Mouse (Mus musculus) lung, postnatal 0 days (tissue): Measurements from ENCODE around the gene Ntn1. TPM values are rescaled to one million over a fixed set of nuclear protein-coding genes. Genes with fewer than 3 reads are reported as not detected.

Experiments
- ATAC-seq: fragments of 200-750 bp; cut with Nextera tagmentation; 2 replicates; pipeline ENCODE4 v1.8.0; 2017; ENCODE audit warnings: moderate library complexity
- DNase-seq: peaks from one replicate; pipeline ENCODE4 v3.0.0-alpha.2; 2016; ENCODE audit warnings: low spot score
- H3K27ac ChIP-seq: fragments of 300-500 bp; sonication (generic); 2 replicates; pipeline ENCODE4 v1.5.1; 2014; ENCODE audit warnings: antibody characterized with exemption, mild to moderate bottlenecking, low read length, mixed read lengths
- H3K27me3 ChIP-seq: fragments of 300-500 bp; sonication (generic); replicated peaks from 2 replicates; pipeline ENCODE4 v1.6.1; 2014; ENCODE audit warnings: low read length, mixed read lengths; ENCODE audit not compliant: insufficient read depth
- H3K36me3 ChIP-seq: fragments of 300-500 bp; sonication (generic); 2 replicates; pipeline ENCODE4 v1.6.1; 2014; ENCODE audit warnings: low read length, mixed read lengths; ENCODE audit not compliant: insufficient read depth
- H3K4me1 ChIP-seq: fragments of 300-500 bp; sonication (generic); 2 replicates; pipeline ENCODE4 v1.6.1; 2014; ENCODE audit warnings: antibody characterized with exemption, low read depth, low read length, mixed read lengths; ENCODE audit not compliant: insufficient read depth
- H3K4me2 ChIP-seq: fragments of 300-500 bp; sonication (generic); replicated peaks from 2 replicates; pipeline ENCODE4 v1.6.1; 2014; ENCODE audit warnings: low read depth, mild to moderate bottlenecking, low read length, moderate library complexity, mixed read lengths
- H3K4me3 ChIP-seq: fragments of 300-500 bp; sonication (generic); 2 replicates; pipeline ENCODE4 v1.5.1; 2014; ENCODE audit warnings: low read depth, low read length
- H3K9ac ChIP-seq: fragments of 300-500 bp; sonication (generic); replicated peaks from 2 replicates; pipeline ENCODE4 v1.6.1; 2014; ENCODE audit warnings: low read depth, mild to moderate bottlenecking
- H3K9me3 ChIP-seq: fragments of 300-500 bp; sonication (generic); 2 replicates; pipeline ENCODE4 v1.6.1; 2016; ENCODE audit warnings: low read length, mixed read lengths
- CTCF ChIP-seq: IDR thresholded peaks from 2 replicates; pipeline ENCODE4 v1.5.1; 2016; ENCODE audit warnings: antibody characterized with exemption, mild to moderate bottlenecking
- EP300 ChIP-seq: IDR thresholded peaks from 2 replicates; pipeline ENCODE4 v1.6.1; 2016; ENCODE audit warnings: antibody characterized with exemption, mild to moderate bottlenecking, control low read depth
- WGBS: fragments of 180-500 bp; shearing (Covaris S2); extraction: QIAGEN DNeasy Blood & Tissue Kit; methylation state at CpG from one replicate; pipeline ENCODE4 v1.1.7; 2014; 5-methylcytosine and 5-hydroxymethylcytosine counted together
- polyA plus RNA-seq: library from polyadenylated mRNA; unstranded; fragments of >200 nt; fragmentation: Nextera tagmentation; extraction: Ambion mirVana; gene quantifications from 2 replicates; pipeline ENCODE4 v1.2.1, GENCODE M21; 2015

The Ntn1 gene
- polyA plus RNA-seq, 1 experiment from 2014 or later, result 7.2 TPM

DNA sequence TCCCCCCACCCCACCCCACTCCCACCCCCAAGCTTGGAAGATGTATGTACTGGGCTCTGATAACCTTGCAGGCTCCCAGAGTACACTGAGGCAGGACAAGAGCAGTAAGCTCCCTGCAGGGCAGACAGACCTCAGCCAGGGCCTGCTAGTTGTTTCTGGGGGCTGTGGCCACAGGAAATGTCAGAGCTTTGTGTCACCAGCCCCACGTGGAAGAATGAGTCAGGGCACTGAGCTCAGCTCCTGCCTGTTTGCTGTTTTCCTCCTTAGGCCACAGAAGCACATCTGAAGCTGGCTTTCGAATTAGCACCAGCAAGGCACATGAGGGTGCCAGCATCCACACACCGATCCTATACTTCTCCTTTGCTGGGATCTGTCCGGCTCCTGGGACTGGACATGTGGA is 86.8 kb downstream of the Ntn1 start:
- Histone ChIP-seq H3K9ac (no peak overlapping the region), H3K27me3 (0 out of 2 replicates have a peak, but pooled peaks cover 4% of the 10 kb centered on the region), H3K9me3 (no peaks in the 10 kb centered on the region), H3K4me1 (no peaks in the 10 kb centered on the region), H3K4me2 (no peak overlapping the region), H3K36me3 (no peaks in the 10 kb centered on the region), H3K4me3 (no peak overlapping the region), H3K27ac (no peak overlapping the region)
- TF ChIP-seq CTCF, result no peak
- no peak for TF ChIP-seq EP300
- ATAC-seq (no peak), DNase-seq (no peak)
- whole genome bisulfite sequencing, result 63% methylated on average over 4 of the region's 4 CpGs

DNA sequence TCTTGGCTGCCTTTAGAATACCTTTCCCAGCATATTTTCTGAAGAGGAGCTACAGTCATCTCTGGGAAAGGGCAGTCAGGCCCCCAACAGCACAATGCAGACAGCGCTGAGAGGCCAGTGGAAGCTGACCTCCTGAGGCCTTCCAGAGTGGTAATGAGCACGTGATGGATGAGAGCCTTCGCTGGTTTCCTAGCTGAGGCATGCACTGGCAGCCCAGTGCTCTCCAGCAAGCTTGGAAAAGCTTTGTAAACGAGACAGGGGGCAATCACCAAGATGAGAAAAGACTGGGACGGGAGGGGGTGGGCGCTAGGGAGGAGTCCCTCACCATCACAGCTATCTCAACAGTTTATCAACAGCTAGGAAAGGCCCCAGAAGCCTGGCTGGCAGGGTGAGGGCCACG is 87.6 kb downstream of the Ntn1 start:
- no peak overlapping the region for H3K4me2 ChIP-seq
- TF ChIP-seq CTCF, result no peak
- TF ChIP-seq EP300, result no peak
- no peak overlapping the region for H3K4me3 ChIP-seq
- 0 out of 2 replicates have a peak, but pooled peaks cover 4% of the 10 kb centered on the region for H3K27me3 ChIP-seq
- H3K9ac ChIP-seq, result no peak overlapping the region
- H3K4me1 ChIP-seq, result no peaks in the 10 kb centered on the region
- no peak for DNase-seq
- no peak for ATAC-seq
- H3K27ac ChIP-seq, result no peak overlapping the region
- no peaks in the 10 kb centered on the region for H3K9me3 ChIP-seq
- no peaks in the 10 kb centered on the region for H3K36me3 ChIP-seq
- 29% methylated on average over 7 of the region's 7 CpGs for WGBS

DNA sequence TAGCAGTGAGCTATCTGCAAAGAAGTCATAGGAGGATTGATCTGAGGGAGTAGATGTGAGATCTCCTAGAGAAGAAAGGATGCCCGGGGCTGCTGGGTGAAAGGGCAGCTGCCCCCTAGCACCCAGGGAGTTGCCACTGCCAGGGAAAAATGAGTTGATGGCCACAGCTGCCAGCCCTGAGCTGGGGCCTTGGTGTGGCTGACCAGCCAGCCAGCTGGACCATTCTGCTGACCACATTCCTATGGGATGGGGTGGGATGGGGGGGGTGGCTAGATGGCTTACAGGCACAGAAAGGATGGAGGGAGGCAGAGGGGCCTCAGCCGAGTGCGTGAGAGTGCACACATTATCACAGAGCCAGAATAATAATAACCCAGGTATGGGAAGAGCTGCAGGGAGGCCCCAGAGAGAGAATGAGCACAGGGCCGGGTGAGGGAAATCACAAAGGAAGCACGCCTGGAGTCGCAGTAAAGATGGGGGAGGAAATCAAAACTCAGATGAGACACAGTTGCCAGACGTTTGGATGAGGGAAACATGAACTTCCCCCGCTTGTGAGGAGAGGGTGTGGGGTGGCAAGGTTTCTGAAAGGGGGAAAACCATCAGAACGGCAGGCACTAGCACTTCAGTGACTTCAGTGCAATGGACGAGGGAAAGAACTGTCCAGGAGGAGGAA is 91.6 kb downstream of the Ntn1 start:
- WGBS, result 57% methylated on average over 10 of the region's 10 CpGs
- H3K27ac ChIP-seq, result no peak overlapping the region
- H3K4me2 ChIP-seq, result no peak overlapping the region
- no peak overlapping the region for H3K4me3 ChIP-seq
- DNase-seq (no peak), ATAC-seq (no peak)
- TF ChIP-seq EP300 (no peak), CTCF (no peak)
- H3K27me3 ChIP-seq, result 0 out of 2 replicates have a peak, but pooled peaks cover 9% of the 10 kb centered on the region
- no peak overlapping the region for H3K9ac ChIP-seq
- H3K36me3 ChIP-seq, result no peaks in the 10 kb centered on the region
- no peaks in the 10 kb centered on the region for H3K4me1 ChIP-seq
- no peaks in the 10 kb centered on the region for H3K9me3 ChIP-seq

DNA sequence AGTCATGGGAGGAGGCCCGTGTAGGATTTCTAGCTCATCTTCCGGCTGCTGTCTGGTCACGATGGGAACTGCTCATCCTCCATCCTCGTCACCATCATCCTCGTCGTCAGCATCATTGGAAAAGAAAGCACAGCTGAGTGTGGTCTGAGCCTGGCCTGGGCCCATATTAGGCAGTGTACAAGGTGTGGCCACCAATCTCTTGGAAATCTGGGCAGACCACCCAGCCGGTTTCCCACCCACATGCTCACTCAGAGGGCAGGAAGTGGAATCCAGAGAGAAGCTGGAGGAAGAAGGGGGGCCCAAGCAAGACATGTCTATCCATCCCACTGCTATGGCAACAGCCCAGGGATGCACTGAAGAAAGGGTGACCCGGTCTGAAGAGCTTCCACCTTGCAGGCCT is 94.6 kb downstream of the Ntn1 start:
- no peaks in the 10 kb centered on the region for H3K36me3 ChIP-seq
- H3K9ac ChIP-seq, result no peak overlapping the region
- ATAC-seq (no peak), DNase-seq (no peak)
- no peak overlapping the region for H3K4me2 ChIP-seq
- TF ChIP-seq EP300 (no peak), CTCF (no peak)
- peaks cover 5% of the 10 kb centered on the region; the same call in 1 of the 2 replicates for H3K4me1 ChIP-seq
- 66% methylated on average over 8 of the region's 8 CpGs for WGBS
- H3K27ac ChIP-seq, result no peak overlapping the region
- 0 out of 2 replicates have a peak, but pooled peaks cover 9% of the 10 kb centered on the region for H3K27me3 ChIP-seq
- no peak overlapping the region for H3K4me3 ChIP-seq
- H3K9me3 ChIP-seq, result no peaks in the 10 kb centered on the region

DNA sequence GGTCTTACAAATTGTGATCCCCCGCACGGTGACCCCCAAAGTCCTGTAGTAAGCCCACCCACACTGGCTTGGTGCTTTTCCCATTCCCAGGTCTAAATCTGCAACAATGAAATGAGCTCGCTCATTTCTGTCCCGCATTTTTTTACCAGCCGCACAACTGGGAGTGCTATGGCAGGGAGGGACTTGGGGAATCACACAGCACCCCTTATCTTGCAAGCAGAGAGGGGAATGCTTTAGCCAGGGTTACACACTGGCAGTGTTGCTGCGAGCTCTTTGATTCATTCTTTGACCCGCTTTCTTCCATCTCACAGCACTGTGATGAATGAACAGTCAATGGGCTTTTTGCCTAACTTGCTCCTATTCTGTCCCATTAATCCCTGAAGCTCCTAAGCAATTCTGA is 98.3 kb downstream of the Ntn1 start:
- Histone ChIP-seq H3K4me3 (no peak overlapping the region), H3K36me3 (no peaks in the 10 kb centered on the region), H3K9ac (no peak overlapping the region), H3K9me3 (no peaks in the 10 kb centered on the region), H3K4me2 (no peak overlapping the region), H3K4me1 (peaks cover 5% of the 10 kb centered on the region; the same call in 1 of the 2 replicates), H3K27me3 (0 out of 2 replicates have a peak, but pooled peaks cover 13% of the 10 kb centered on the region), H3K27ac (no peak overlapping the region)
- 41% methylated on average over 7 of the region's 7 CpGs for WGBS
- ATAC-seq (no peak), DNase-seq (no peak)
- TF ChIP-seq EP300 (no peak), CTCF (no peak)

DNA sequence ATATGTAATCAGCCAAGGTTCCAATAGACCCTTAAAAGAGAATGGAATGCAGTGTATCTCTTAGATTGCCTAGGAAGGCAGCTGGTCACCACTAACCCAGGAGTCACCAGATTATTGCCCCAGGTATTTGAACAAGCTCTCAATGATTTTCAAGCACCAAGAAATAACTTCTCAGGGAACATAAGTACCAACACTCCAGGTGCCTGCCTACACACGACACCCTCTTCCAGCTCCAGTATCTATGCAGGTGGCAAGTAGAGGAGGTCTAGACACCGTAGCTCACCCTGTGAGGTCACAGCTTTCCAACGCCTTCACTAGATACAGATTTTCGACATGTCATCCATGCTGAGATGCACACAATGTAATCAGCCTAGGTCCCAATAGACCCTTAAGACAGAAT is 99.0 kb downstream of the Ntn1 start:
- Histone ChIP-seq H3K27me3 (peaks cover 15% of the 10 kb centered on the region; the same call in 1 of the 2 replicates), H3K4me2 (no peak overlapping the region), H3K9ac (no peak overlapping the region), H3K4me1 (peaks cover 5% of the 10 kb centered on the region; the same call in 1 of the 2 replicates), H3K9me3 (no peaks in the 10 kb centered on the region), H3K36me3 (no peaks in the 10 kb centered on the region), H3K4me3 (no peak overlapping the region), H3K27ac (no peak overlapping the region)
- 53% methylated on average over 4 of the region's 4 CpGs for WGBS
- DNase-seq (peak; percentile 78), ATAC-seq (peak; percentile 85)
- peak; percentile 45; the same call in 1 of the 2 replicates for TF ChIP-seq EP300
- TF ChIP-seq CTCF, result no peak
